In the genomic region with DNA sequence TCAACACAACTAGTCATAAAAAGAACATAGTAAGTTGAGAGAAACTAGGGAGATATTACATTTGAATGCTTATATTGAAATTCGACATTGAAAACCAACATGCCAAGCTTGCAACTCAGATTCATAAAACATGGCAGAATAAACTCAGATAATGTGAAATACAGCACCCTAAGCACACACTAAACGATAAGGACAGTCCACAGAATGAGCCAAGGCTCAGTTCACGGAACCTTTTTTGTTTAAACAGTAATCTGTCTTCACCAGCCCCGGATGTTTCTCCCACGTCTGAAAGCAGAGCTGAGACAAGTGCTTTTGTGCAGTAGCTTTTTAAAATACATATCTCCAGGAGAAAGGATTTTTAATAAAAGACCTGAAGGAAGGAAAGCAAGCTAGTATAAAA, we compare ENCODE assay signal across 24 mouse cellular contexts.
"Had no signal": no experiment of that assay in that cellular context is flagged by ENCODE, and none has a peak within 500 bp of the region (broad histone marks: within the 10 kb centered on the region; RNA-seq: fewer than 3 reads in every experiment).

No protein-coding gene starts in this region.

- H3K9me3 ChIP-seq: heart, embryonic 10.5 days; heart, embryonic 12.5 days; hindbrain, embryonic 10.5 days; hindbrain, embryonic 12.5 days; intestine, embryonic 15.5 days; limb, embryonic 10.5 days; limb, embryonic 12.5 days had no signal

- DNase-seq: gastrocnemius, adult 2 months; gastrocnemius, postnatal 10 days; gastrocnemius, postnatal 25 days; heart, adult 18-20 months; heart, postnatal 10 days; heart, postnatal 4 days; kidney, adult 18-20 months; kidney, adult 8-10 months; kidney, postnatal 10 days; kidney, postnatal 25 days; kidney, postnatal 4 days had no signal

- H3K4me3 ChIP-seq: gastrocnemius, adult 2 months; heart, embryonic 10.5 days; heart, embryonic 12.5 days; hindbrain, embryonic 10.5 days; hindbrain, embryonic 12.5 days; intestine, embryonic 15.5 days; layer of hippocampus, adult 2 months; left cerebral cortex, adult 2 months; limb, embryonic 10.5 days; limb, embryonic 12.5 days had no signal

- H3K27me3 ChIP-seq: heart, embryonic 12.5 days; hindbrain, embryonic 12.5 days; intestine, embryonic 15.5 days; limb, embryonic 12.5 days had no signal

- H3K36me3 ChIP-seq: heart, embryonic 10.5 days; heart, embryonic 12.5 days; hindbrain, embryonic 10.5 days; hindbrain, embryonic 12.5 days; intestine, embryonic 15.5 days; limb, embryonic 10.5 days; limb, embryonic 12.5 days had no signal

- H3K27ac ChIP-seq: gastrocnemius, adult 2 months; heart, embryonic 10.5 days; hindbrain, embryonic 10.5 days; hindbrain, embryonic 12.5 days; hindbrain, embryonic 14.5 days; intestine, embryonic 15.5 days; layer of hippocampus, adult 2 months; left cerebral cortex, adult 2 months; limb, embryonic 10.5 days; limb, embryonic 12.5 days had no signal

- H3K4me1 ChIP-seq: heart, embryonic 10.5 days; heart, embryonic 12.5 days; hindbrain, embryonic 10.5 days; hindbrain, embryonic 12.5 days; intestine, embryonic 15.5 days; limb, embryonic 10.5 days; limb, embryonic 12.5 days had no signal

- H3K4me2 ChIP-seq: heart, embryonic 12.5 days; hindbrain, embryonic 12.5 days; hindbrain, embryonic 14.5 days; intestine, embryonic 15.5 days; limb, embryonic 12.5 days had no signal

- H3K9ac ChIP-seq: heart, embryonic 12.5 days; hindbrain, embryonic 12.5 days; hindbrain, embryonic 14.5 days; intestine, embryonic 15.5 days; limb, embryonic 12.5 days had no signal

- ATAC-seq: hindbrain, embryonic 16.5 days; inflammation-experienced regulatory T-cells, adult 6 months; intestine, embryonic 15.5 days; intestine, postnatal 0 days had no signal
